Mouse (Mus musculus) testis, postnatal 14 days (tissue): ENCODE results near the gene Trub1.

Experiments used
- DNase-seq: peaks from one replicate; pipeline ENCODE4 v3.0.0; 2021; ENCODE audit warnings: low spot score

The Trub1 gene

GRCm38 (mm10) chr19:57498110-57498743 lies 45.5 kb downstream of the Trub1 start:
- no peak for DNase-seq

GRCm38 (mm10) chr19:57498884-57499410 lies 46.2 kb downstream of the Trub1 start:
- DNase-seq = no peak

GRCm38 (mm10) chr19:57500254-57500653 lies 47.5 kb downstream of the Trub1 start:
- no peak for DNase-seq

- DNase-seq = no peak
Observed at GRCm38 (mm10) chr19:57503144-57503543, 50.4 kb downstream of the Trub1 start.

GRCm38 (mm10) chr19:57505048-57505932 lies 52.6 kb downstream of the Trub1 start:
- DNase-seq = no peak

GRCm38 (mm10) chr19:57506591-57506990 lies 53.9 kb downstream of the Trub1 start:
- no peak for DNase-seq

- no peak for DNase-seq
Observed at GRCm38 (mm10) chr19:57508261-57508788, 55.6 kb downstream of the Trub1 start.

GRCm38 (mm10) chr19:57509758-57510319 lies 57.1 kb downstream of the Trub1 start:
- peak; percentile 56 for DNase-seq

GRCm38 (mm10) chr19:57510836-57511235 lies 58.1 kb downstream of the Trub1 start:
- DNase-seq = no peak

- peak; percentile 39 for DNase-seq
Observed at GRCm38 (mm10) chr19:57513123-57513522, 60.4 kb downstream of the Trub1 start.

GRCm38 (mm10) chr19:57521721-57522120 lies 69.0 kb downstream of the Trub1 start:
- no peak for DNase-seq

GRCm38 (mm10) chr19:57523363-57523762 lies 70.7 kb downstream of the Trub1 start:
- DNase-seq = peak; percentile 23

GRCm38 (mm10) chr19:57525693-57526092 lies 73.0 kb downstream of the Trub1 start:
- no peak for DNase-seq

- DNase-seq = no peak
Observed at GRCm38 (mm10) chr19:57530212-57530611, 77.5 kb downstream of the Trub1 start.

- peak; percentile 64 for DNase-seq
Observed at GRCm38 (mm10) chr19:57534262-57534661, 81.5 kb downstream of the Trub1 start.

- DNase-seq = no peak
Observed at GRCm38 (mm10) chr19:57536512-57536911, 83.8 kb downstream of the Trub1 start.

GRCm38 (mm10) chr19:57537510-57538182 lies 84.9 kb downstream of the Trub1 start:
- DNase-seq = no peak

GRCm38 (mm10) chr19:57540118-57540517 lies 87.4 kb downstream of the Trub1 start:
- no peak for DNase-seq
